Mouse (Mus musculus) bone marrow, adult 2 months (tissue): ENCODE data around the gene Amh.

ENCODE experiments used
- CTCF ChIP-seq: fragments of 200-500 bp; IDR thresholded peaks from 2 replicates; pipeline ENCODE4 v1.5.1; 2011; ENCODE audit warnings: low read length, control low read depth; ENCODE audit not compliant: control insufficient read depth, insufficient read depth
- POLR2A ChIP-seq: fragments of 200-500 bp; IDR thresholded peaks from 2 replicates; pipeline ENCODE4 v1.6.1; 2011; ENCODE audit warnings: low read depth, mild to moderate bottlenecking, control low read depth, low read length, borderline replicate concordance; ENCODE audit not compliant: control insufficient read depth

GRCm38 (mm10) chr10:80848571-80848970, 43.5 kb downstream of the Amh start:
- no peak for TF ChIP-seq CTCF
- no peak for TF ChIP-seq POLR2A
